Mouse (Mus musculus) small intestine, adult 2 months (tissue): ENCODE data around the gene Tas2r143. TPM values are rescaled to one million over a fixed set of nuclear protein-coding genes. Genes with fewer than 3 reads are reported as not detected.

Experiments
- H3K27ac ChIP-seq: fragments of 200-500 bp; 2 replicates; pipeline ENCODE4 v1.5.1; 2012; ENCODE audit warnings: low read depth, low read length, control low read depth, inconsistent platforms; ENCODE audit not compliant: insufficient read depth
- H3K27me3 ChIP-seq: fragments of 200-500 bp; 2 replicates; pipeline ENCODE4 v1.6.1; 2012; ENCODE audit warnings: mild to moderate bottlenecking, moderate library complexity, low read length, inconsistent platforms; ENCODE audit not compliant: control insufficient read depth, insufficient read depth
- H3K36me3 ChIP-seq: fragments of 200-500 bp; 2 replicates; pipeline ENCODE4 v1.6.1; 2012; ENCODE audit warnings: mild to moderate bottlenecking, low read length, control low read depth, inconsistent platforms; ENCODE audit not compliant: control insufficient read depth, insufficient read depth
- H3K4me1 ChIP-seq: fragments of 200-500 bp; 2 replicates; pipeline ENCODE4 v1.6.1; 2012; ENCODE audit warnings: low read length, inconsistent platforms, mixed read lengths; ENCODE audit not compliant: control insufficient read depth, insufficient read depth, insufficient read length
- H3K4me3 ChIP-seq: fragments of 200-500 bp; 2 replicates; pipeline ENCODE4 v1.5.1; 2012; ENCODE audit warnings: low read depth, mild to moderate bottlenecking, control low read depth, inconsistent platforms, low read length, moderate library complexity
- CTCF ChIP-seq: fragments of 200-500 bp; IDR thresholded peaks from 2 replicates; pipeline ENCODE4 v1.5.1; 2012; ENCODE audit warnings: low read depth, mild to moderate bottlenecking, control low read depth, inconsistent platforms, low read length, moderate library complexity, mixed read lengths; ENCODE audit not compliant: insufficient replicate concordance, insufficient read length; ENCODE audit errors: extremely low read depth
- POLR2A ChIP-seq: fragments of 200-500 bp; IDR thresholded peaks from 2 replicates; pipeline ENCODE4 v1.6.1; 2012; ENCODE audit warnings: low read depth, mild to moderate bottlenecking, control low read depth, inconsistent platforms, low read length, moderate library complexity
- WGBS: fragments of 180-500 bp; shearing (Covaris S2); methylation state at CpG from one replicate; pipeline ENCODE4 v1.1.7; 2018; 5-methylcytosine and 5-hydroxymethylcytosine counted together
- polyA plus RNA-seq: library from polyadenylated mRNA; depleted of rRNA; stranded (reverse); fragments of >200 nt; gene quantifications from 2 replicates; pipeline ENCODE4 v1.2.3, GENCODE M21; 2012

The Tas2r143 gene
- polyA plus RNA-seq, 1 experiment, result not detected

DNA sequence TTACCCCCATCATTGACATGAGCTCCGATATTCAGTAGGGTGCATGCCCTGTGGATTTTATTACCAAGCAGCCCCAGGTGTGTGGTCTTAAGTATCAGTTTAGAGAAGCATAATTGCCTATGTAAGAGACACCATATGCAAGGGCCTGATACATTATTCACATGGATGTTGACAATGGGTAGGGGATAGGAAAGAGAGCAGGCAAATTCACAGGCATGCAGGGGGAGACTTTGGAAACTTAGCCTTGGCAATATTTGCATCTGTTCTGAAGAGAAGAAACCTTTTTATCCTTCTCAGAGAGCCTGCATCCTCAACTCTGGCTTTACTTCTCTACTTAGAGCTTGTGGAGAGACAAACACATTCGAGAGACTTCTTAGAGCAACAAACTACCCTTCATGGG is 5.1 kb downstream of the Tas2r143 start, which contains the start of gene Tas2r135:
Gene Tas2r135, plus strand, starts transcription at position 301 of the 400 bp plus-strand sequence.
- H3K4me1 ChIP-seq, result no peaks in the 10 kb centered on the region
- H3K36me3 ChIP-seq, result no peaks in the 10 kb centered on the region
- no peak within 1 kb of the TSS for H3K27ac ChIP-seq
- TF ChIP-seq CTCF, result no peak
- no peak for TF ChIP-seq POLR2A
- no peak within 1 kb of the TSS for H3K4me3 ChIP-seq
- 81% methylated on average over 2 of the region's 2 CpGs for WGBS
- no peaks in the 10 kb centered on the region for H3K27me3 ChIP-seq

DNA sequence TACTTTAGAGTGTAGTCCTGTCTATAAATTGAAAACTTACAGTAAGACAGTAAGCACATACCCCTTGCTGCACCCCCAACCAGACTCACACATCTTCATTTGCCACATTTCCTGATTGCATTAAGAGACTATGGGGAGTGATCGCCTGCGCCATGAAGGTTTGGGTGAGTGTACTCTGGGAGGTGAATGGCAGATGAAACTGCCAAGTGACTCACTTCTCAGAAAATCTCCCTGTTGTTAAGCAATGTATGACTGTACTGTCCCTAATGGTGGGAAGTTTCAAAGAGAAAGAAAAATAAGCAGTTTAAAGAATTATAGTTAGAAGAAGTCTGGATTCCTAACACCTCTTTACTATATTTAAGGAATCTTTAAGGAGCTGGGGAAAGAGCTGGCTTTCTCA is 19.4 kb downstream of the Tas2r143 start:
- H3K27ac ChIP-seq, result no peak overlapping the region
- no peaks in the 10 kb centered on the region for H3K4me1 ChIP-seq
- H3K4me3 ChIP-seq, result no peak overlapping the region
- 82% methylated on average over 2 of the region's 2 CpGs for WGBS
- H3K36me3 ChIP-seq, result no peaks in the 10 kb centered on the region
- TF ChIP-seq POLR2A (no peak), CTCF (no peak)
- H3K27me3 ChIP-seq, result no peaks in the 10 kb centered on the region

DNA sequence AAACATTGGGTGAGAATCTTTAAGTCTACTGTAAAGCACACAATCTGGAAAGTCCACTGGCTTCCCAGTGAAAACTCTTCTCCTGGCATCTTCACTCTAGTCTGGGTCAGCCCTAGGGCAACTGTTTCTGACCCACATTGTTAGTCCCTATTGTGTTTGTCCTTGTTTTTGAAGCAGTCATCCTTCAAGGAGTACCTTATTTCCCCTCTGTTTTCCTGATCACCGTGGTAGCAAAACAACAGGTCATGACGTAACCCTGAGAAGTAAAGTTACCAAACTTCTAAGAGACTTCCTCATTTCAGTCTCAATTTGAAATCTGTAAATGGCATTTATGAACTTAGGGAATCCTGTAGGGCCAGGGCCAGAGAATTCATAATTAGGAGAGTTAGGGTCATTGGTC is 21.4 kb downstream of the Tas2r143 start:
- Histone ChIP-seq H3K4me1 (no peaks in the 10 kb centered on the region), H3K27ac (no peak overlapping the region), H3K36me3 (no peaks in the 10 kb centered on the region), H3K4me3 (no peak overlapping the region), H3K27me3 (no peaks in the 10 kb centered on the region)
- no peak for TF ChIP-seq CTCF
- no peak for TF ChIP-seq POLR2A
- 43% methylated on average over 2 of the region's 2 CpGs for WGBS

DNA sequence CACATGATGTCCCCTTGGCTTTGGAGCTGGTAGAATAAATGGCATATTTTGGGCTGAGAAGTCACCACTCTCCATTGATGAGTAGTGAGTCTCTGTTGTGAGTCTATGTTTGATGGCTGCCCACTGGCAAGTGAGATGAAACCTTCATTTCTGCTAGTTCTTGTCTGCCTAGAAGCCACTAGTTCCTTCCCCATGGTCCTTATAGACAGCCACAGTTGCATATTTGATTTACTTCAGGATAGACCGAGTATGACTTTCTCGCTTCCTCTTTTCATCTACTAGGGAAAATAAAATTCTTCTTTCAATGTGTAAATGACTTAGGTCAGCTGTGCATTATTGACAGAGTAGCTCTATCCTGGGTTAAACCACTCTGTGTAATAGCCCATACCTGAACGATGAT is 24.4 kb downstream of the Tas2r143 start:
- no peak overlapping the region for H3K4me3 ChIP-seq
- 85% methylated on average over 3 of the region's 3 CpGs for WGBS
- no peaks in the 10 kb centered on the region for H3K27me3 ChIP-seq
- no peaks in the 10 kb centered on the region for H3K36me3 ChIP-seq
- TF ChIP-seq POLR2A (no peak), CTCF (no peak)
- no peak overlapping the region for H3K27ac ChIP-seq
- H3K4me1 ChIP-seq, result no peaks in the 10 kb centered on the region

DNA sequence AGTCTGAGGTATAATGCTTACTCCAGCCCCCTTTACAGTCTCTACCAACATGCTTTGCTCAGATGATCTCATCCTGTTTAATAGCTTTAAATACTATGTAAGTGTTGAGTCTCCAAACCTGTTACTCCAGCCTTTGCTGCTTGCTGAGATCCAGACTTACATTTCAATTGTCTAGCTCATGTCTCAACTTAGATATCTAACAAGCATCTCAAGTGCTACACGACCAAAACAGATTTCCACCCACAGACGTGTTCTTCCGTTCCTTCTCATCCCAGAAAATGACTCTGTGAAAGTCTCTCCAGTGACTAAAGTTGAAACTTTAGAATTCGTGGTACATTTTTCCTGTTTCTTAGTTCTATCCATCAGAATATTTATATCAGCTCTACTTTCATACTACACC is 26.3 kb downstream of the Tas2r143 start:
- no peak overlapping the region for H3K27ac ChIP-seq
- no peaks in the 10 kb centered on the region for H3K36me3 ChIP-seq
- H3K4me3 ChIP-seq, result no peak overlapping the region
- TF ChIP-seq CTCF, result no peak
- TF ChIP-seq POLR2A, result no peak
- no peaks in the 10 kb centered on the region for H3K4me1 ChIP-seq
- WGBS, result 85% methylated on average over 4 of the region's 4 CpGs
- H3K27me3 ChIP-seq, result no peaks in the 10 kb centered on the region

DNA sequence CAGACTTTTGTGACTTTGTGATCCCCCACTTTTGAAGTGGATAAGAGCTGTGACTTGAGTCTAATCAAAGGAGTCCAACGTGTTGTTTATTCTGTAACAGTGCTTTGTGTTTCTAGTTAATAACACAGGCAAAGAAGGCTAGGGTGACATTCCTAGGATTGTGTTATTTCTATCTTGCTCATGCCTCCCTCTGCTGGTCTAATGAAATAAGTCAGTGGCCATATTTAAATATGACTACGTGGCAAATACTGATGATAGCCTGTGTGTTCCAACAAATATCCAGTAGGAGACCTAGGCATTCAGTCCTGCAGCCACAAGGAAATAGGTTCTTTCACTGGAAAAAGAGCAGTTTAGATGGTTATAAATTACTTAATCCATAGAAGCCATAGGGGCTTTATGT is 33.5 kb downstream of the Tas2r143 start:
- WGBS, result 51% methylated on average over 2 of the region's 2 CpGs
- Histone ChIP-seq H3K27ac (no peak overlapping the region), H3K36me3 (no peaks in the 10 kb centered on the region), H3K27me3 (no peaks in the 10 kb centered on the region), H3K4me3 (no peak overlapping the region), H3K4me1 (no peaks in the 10 kb centered on the region)
- no peak for TF ChIP-seq POLR2A
- no peak for TF ChIP-seq CTCF

GRCm38 (mm10) chr6:42434446-42434845 is 34.4 kb downstream of the Tas2r143 start, which contains the start of gene Tas2r126:
TSS of gene Tas2r126 (plus strand) at chr6:42434535.
- no peak for TF ChIP-seq CTCF
- no peaks in the 10 kb centered on the region for H3K36me3 ChIP-seq
- no peaks in the 10 kb centered on the region for H3K4me1 ChIP-seq
- WGBS, result 40% methylated on average over 6 of the region's 6 CpGs
- no peak within 1 kb of the TSS for H3K4me3 ChIP-seq
- H3K27ac ChIP-seq, result no peak within 1 kb of the TSS
- H3K27me3 ChIP-seq, result no peaks in the 10 kb centered on the region

DNA sequence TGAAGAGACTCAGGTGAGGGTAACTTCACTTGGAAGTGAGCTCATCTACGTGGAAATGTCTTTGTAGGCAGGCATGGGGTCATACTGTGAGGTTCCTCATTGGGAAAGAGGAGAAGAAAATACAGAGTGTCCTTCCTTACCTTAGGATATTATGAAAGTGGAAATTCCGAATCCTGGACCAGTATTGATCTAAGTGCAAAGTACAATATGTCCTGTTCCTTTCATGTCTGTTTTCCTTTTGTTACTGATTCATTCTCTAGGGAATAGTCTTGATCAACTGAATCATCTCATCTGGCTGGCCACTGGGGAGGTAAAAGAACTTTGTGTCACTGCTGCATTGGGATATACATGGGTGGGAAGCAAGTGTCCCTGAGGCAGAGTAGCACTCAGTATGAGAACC is 35.5 kb downstream of the Tas2r143 start:
- no peak for TF ChIP-seq CTCF
- TF ChIP-seq POLR2A, result no peak
- 55% methylated on average over 2 of the region's 2 CpGs for WGBS

More for the DNA sequence above, 35.5 kb downstream of the Tas2r143 start:
- Histone ChIP-seq H3K4me1 (no peaks in the 10 kb centered on the region), H3K36me3 (no peaks in the 10 kb centered on the region), H3K27me3 (no peaks in the 10 kb centered on the region), H3K27ac (no peak overlapping the region), H3K4me3 (no peak overlapping the region)
